Mouse (Mus musculus) megakaryocyte progenitor cell, adult 5-6 weeks (primary cell): ENCODE data around the gene Galnt6. TPM values are rescaled to one million over a fixed set of nuclear protein-coding genes. Genes with fewer than 3 reads are reported as not detected.

ENCODE experiments used
- ATAC-seq: replicated peaks from 2 replicates; pipeline ENCODE4 v1.8.0; 2016; ENCODE audit warnings: mild to moderate bottlenecking, moderate TSS enrichment, inconsistent platforms; ENCODE audit not compliant: poor library complexity
- total RNA-seq, 2 experiments: library from RNA; stranded (forward) in 1 of 2; stranded (reverse) in 1 of 2; fragments of 157-497, 149-512 nt in 1 of 2; fragments of 200-1000 nt in 1 of 2; gene quantifications; 2 replicates each; pipeline versions ENCODE4 v1.2.3 to v1.2.4; 2015 to 2017

Gene Galnt6
- total RNA-seq, 2 experiments from 2014 or later: 11.9 to 28.0 TPM

DNA sequence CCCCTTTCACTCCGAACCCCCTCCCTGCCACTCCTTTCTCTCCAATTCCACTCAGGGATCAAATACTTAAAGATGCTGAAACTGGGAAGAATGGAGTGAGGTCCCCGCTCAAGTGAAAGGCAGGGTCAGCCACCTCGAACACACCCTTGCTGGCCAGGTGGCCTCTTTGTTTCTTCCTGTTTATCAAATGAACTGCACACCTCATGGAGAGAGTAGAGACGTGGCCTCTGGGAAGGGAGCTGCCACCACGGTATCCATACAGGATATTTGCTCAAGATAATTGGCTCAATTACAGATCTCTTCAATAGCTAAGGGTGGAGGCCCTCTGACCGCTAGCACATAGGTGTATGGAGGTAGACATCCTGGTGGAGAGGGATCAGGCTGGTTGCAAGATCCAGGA, 6.6 kb downstream of the Galnt6 start:
- no peak for ATAC-seq

DNA sequence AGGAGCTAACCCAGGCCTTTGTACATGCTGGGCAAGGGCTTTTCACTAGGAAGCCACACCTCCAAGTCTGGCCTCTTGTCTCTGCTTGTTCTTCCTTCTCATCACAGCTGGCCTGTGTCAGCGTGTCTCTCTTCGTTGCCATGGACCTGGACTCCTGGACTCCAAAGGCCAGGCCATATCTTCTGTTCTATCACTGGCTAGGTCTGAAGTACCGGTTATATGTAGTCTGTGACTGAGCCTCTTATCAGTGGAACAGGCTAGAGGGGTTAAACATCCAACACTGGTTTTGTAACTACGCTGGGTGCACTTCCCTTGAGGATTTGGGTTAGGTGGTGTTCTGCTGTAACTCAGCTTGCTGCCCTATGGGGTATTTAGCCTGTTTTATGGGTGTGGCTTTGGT, 7.2 kb downstream of the Galnt6 start:
- no peak for ATAC-seq

DNA sequence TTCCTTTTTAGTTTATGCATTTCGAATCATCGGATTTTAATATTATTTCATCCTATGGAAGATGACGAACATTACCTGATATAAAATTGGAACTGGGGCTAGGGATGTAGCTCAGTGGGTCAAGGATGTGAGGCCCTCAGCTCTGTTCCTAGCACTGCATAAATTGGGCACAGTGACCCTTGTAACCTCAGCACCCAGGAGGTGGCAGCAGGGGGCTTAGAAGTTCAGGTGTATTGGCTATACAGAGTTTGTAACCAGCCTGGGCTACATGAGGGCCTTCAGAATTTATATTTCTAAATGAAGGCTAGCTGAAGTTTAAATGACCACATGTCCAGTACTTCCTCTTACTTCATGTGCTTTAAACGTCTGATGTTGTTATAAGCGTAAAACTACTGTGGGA, 7.7 kb downstream of the Galnt6 start:
- ATAC-seq: no peak

DNA sequence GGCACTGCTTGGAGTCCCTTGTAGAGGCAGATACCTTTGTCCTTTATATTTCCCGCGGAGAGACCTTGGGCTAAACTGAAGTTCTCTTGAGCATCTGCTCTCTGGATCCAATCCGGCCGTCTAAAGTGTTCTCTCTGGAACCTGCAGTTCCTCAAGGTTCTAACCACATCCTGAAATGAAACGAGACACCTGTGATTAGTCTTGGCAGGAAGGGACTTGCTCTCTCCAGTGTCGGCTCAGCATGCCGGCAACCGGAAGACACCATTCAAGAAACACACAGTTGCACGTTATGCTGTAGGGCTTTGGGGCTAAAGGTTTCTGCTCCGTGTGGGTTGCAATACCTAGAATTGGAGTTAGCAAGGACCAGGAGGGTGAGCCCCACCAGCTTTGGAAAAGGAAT, 9.1 kb downstream of the Galnt6 start:
- ATAC-seq: no peak

DNA sequence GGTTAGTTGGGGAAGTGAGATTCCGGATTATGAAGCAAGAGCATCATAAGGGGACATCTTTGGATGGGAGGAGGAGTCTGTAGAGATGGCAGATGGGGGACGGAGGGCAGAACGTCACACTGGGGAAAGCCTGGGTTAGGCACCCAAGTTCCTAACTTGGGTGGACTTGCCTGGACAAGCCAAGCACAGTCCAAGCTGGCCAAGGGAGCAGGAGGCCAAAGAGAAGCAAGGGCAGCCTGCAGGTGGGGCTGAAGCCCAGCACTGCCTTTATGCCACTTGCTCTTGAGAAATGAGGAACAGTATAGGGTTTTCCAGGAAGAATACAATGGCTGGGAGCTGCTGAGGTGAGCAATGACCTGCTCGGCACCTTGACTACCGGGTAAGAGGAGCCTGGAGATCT, 10.0 kb downstream of the Galnt6 start:
- ATAC-seq: no peak

DNA sequence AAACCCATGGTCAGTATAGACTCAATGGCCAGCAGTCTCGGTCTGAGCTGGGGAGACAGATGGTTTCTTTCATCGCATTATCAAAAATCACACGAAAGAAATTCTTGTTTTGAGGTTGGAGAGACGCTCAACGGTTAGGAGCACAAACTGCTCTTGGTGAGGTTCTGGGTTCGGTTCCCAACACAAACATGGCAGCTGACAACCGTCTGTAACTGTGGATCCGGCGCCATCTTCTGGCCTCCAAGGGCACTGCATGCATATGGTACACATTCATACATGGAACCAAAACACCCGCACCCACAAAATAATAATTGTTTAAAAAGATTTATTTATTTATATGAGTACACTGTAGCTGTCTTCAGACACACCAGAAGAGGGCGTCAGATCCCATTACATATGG, 10.6 kb downstream of the Galnt6 start:
- ATAC-seq: no peak

DNA sequence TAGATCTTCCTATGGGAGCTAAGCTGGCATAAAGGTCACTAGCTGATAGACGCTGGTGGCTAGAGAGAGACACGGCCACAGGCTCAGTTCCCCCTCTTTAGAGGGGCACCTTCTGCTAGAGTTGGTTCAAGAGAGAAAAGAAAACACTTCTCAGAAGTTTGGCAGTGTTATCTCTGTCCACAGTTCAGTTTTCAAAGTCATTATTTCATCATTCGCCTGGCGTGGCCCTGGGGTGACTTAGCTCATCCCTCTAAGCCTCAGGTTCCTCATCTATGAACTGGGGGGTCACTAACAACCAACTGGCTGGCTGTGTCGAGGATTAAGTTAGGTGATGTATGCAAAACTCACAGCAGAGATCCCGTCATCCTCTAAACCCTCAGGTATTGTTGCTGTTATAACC, 11.2 kb downstream of the Galnt6 start:
- peak; percentile 61 for ATAC-seq

DNA sequence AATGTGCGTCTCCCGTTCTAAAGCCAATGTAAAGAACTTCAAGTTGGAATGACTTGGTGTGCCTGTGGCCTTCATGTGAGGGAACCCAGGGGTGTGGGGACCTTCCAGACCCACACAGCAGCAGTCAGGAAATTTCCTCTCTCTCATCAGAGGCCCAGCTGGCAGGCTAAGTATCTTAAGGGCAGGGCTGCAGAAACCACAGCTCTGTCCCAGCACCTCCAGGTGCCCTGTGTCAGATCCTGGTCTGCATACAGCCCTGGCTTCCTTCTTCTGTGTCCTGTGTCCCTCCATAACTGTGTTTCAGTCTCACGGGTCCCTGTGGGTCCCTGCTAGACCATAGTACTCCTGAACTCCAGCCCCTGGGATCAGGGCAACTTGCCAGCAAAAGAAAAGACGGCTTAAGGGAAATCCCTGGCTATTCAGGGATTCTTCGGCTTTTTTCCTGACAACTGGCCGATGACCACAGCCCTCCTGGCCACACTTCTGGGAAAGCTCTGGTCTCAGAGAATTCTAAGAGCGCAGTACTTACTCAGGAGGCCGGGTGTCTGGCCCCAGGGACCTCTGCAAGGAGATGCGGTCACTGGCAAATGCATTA, 13.7 kb downstream of the Galnt6 start:
- ATAC-seq: no peak

DNA sequence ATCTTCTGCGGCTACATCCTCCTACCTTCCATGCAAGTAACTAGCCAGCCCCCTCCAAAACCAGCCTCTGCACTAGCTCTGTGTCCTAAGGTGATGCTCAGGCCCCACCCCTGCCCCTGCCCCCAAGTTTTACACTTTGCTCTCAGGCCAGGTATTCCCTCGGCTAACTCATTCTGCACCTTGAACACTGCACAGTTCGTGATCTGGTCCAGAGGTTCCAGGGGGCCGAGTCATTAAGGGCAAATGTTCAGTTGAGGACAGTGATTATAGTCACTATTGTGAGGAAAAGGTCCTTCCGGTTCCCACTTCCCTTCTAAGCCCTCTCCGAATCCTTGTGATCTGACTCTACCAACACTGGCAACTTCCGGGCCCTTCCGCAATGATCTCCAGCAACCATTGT, 14.7 kb downstream of the Galnt6 start:
- no peak for ATAC-seq

DNA sequence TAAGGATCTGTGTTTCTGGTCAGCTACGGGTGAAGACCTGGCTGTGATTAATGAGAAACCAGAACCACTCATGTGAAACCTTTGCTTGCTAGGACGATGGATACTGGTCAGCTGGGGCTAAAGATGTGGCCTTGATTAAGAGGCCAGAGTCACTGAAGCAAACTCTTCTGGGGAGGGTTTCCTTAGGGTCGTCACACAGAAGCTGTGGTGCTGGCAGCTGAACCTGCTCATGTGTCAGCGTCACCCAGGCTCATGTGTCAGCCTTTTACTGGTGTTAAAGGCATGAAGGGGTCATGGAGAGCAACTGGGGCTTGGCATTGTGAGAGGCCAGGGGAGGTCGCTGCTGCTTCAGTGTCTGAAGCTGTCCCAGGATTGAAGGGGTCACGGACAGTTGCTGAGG, 18.3 kb downstream of the Galnt6 start:
- no peak for ATAC-seq

DNA sequence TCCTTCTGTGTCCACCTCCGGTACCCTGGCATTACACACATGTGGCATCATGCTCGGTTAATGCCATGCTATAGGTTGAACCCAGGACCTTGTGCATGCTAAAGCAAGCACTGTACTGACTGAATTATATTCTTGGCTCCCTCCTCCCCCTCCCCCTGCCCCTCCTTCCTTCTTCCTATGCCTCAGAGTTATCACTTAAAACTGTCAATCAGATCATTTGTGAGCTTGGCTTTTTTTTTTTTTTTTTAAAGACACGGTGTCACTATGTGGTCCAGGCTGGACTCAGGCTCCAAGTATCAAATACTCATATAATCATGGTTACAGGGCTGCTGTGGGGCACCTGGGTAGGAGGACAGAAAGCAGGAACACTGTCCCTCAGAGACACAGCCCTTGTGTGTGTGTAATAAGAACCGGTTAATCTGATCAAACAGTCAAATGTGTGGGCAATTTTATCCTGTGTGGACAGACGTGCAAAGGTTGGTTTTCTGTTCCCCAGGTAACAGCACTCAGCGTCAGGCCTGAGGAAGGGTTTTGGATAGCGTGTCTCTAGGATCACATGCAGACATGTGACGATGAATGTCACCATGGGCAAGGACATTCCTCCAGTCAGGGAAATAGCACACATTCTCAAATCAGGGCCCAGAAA, 20.6 kb downstream of the Galnt6 start:
- ATAC-seq: peak; percentile 23; the same call in 1 of the 2 replicates

DNA sequence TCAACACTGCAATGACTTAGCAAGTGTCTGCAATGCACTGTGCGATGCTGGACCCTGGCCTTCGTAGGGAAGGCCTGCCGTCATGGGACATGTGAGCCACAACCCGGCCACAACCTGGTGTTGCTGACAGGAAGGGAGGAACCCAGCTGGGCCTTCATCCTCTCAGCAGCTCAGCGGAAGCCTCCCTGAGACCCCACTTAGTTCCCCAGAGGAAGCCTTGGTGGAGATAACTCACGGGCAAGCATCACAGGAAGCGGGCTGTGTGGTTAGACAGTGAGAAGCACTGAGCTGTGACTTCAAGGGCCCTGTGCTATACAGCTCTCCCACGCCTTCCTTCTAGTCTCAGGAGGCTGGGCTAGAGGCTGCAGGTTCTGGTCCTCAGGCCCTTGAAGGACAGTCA, 22.9 kb downstream of the Galnt6 start:
- ATAC-seq: peak; percentile 80

DNA sequence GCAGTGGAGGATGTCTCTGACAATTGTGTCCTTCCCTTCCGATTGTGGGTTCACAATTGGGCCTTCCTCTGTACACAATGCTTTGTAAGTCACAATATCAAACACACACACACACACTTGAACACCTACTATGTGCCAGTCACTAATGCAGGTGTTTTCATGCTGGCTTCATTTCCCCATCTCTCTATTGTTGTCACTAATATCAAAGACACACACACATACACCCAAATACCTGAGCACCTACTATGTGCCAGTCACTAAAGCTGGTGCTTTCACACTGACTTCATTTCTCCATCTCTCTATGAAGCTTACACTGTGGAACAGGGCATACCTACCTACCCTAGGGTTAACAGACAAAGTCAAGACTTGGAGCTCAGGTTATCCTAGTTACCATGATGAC, 23.8 kb downstream of the Galnt6 start:
- ATAC-seq: no peak

DNA sequence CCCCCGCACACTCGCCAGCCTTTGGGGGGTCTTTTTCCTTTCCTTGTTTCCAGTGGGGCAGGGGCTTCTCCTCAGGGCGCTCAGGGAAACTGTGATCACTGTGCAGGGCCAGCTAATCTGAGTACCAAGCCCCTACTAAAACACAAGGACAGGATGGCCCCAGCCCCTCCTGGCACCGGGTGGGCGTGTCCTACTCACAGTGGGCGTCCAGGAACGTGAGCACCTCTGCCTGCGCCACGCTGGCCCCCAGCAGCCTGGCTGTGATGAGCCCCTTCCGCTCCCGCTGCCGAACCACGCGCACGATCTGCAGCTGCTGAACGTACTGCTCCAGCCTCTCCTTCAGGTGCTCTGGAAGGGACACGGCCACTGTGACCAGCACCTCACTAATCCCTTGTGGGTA, 25.3 kb downstream of the Galnt6 start:
- no peak for ATAC-seq

DNA sequence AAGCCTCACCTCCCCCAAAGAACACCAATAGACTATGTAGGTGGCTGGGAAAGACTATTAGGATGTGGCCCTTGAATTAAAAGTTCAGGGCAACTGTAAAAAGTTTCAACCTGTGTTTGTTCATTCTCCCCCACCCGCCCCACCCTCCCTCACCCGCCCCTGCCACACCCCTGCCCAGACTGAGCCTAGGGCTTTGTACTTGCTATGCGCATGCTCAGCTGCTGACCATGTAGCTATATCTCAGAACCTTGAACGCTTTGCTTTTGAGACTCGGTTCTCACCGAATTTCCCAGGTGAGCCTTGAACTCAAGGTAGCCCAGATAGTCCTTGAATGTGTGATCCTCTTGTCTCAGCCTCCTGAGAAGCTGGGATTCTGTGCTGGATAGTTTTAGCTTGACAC, 27.3 kb downstream of the Galnt6 start:
- ATAC-seq: no peak

DNA sequence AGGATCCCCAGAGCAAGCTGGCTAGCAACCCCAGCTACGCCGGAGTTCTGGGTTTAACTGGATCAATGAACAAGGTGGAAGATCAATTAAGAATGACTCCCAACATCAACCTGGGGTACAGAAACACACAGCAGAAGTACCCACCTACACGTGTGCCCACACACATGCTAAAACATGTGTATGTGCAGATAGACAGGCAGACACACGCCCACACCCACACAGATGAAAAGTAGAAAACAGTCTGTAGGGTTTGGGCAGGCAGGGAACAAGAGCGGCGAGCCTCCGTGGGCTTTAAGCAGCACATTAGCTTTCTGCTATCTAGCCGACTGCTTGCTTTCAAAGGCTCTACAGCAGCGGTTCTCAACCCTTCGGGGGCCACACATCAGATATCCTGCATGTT, 28.1 kb downstream of the Galnt6 start:
- peak; percentile 13; the same call in 1 of the 2 replicates for ATAC-seq

DNA sequence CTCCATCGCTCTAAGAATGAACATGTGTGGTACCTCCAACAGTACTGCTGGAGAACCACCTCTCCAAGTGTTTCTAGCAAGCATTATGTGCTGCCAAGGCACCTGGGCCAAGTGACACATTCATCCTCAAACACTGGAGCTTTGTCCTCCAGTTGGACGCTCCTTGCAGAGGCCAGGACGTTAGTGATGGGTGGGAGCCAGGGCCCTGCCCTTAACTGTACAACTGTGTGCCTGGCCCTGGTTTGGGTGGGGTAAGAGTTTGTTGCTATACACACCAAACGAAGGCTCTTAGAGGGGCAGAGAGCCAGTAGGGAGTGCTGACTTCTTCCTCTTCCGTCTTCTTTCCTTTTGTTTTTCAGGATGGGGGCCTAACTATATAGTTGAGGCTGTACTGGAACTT, 28.8 kb downstream of the Galnt6 start:
- no peak for ATAC-seq

DNA sequence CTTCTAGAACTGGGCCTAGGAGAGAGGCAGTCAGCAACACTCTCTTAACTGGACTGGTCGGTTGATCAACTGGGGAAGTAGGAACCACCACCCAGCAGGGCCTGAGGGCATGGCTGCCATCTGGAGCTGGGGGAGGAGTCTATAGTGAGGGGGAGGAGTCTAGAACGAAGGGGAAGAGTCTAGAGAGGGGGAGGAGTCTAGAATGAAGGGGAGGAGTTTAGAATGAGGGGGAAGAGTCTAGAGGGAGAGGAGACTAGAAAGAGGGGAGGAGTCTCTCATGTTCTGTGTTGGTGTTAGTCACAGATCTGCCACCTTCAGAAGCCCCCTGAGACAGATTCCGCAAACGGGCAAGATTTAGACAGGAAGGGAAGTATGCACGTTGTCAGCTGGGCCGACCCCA, 29.8 kb downstream of the Galnt6 start:
- ATAC-seq: peak; percentile 82

DNA sequence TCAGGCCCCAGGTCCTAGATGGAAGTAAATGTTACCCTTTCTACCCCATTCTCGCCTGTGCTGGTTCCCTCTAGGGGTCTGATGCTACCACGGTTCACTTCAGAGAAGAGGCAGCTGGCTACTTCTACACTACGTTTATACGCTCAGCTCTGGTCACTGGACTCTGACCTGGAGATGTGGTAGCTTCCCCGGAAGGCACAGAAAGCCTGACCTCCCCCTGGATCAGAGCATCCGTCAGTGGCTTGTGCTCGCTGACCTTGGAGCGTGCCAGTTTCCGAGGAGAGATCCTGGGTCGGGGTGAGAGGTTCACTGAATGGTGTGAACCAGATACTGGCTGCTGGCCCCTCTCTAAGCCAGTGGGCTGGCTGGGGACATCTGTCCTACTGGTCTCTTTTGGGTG, 31.1 kb downstream of the Galnt6 start:
- no peak for ATAC-seq

DNA sequence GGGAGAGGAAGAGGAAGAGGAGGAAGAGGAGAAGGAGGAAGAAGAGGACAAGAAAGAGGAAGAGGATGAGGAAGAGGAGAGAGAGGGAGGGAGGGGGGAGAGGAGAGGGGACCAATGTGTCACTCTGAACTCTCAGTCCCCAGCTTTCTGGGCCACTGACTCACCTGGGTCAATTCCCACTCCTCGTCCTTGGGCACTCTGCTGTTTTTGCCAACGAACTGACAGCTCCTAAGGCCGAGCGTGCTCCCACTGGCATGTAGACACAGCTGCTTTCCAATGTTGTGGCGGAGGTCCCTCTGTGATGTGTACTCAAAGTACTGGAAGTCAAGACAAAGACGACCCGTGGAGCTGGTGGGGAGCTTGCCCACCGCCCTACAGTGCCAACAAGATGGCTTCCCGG, 34.8 kb downstream of the Galnt6 start:
- no peak for ATAC-seq

DNA sequence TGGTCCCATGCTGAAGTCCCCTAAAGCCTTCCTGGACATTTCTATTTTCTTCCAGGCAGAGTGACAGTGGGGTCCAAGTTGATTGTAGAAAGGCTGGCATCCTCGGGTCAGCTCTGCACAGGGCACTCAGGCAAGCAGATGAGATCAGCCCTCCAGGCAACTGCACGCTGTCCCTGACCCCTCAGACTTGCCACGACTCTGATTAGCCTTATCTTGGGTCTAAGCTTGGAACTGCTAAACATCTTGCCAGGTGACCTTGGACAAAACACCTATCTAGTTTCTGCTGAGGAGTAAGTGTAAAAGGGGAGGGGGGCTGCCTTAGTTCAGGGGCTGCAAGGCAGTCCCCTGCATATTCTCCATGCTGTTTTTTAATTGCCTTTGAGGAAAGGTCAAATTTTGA, 37.2 kb downstream of the Galnt6 start:
- ATAC-seq: no peak

DNA sequence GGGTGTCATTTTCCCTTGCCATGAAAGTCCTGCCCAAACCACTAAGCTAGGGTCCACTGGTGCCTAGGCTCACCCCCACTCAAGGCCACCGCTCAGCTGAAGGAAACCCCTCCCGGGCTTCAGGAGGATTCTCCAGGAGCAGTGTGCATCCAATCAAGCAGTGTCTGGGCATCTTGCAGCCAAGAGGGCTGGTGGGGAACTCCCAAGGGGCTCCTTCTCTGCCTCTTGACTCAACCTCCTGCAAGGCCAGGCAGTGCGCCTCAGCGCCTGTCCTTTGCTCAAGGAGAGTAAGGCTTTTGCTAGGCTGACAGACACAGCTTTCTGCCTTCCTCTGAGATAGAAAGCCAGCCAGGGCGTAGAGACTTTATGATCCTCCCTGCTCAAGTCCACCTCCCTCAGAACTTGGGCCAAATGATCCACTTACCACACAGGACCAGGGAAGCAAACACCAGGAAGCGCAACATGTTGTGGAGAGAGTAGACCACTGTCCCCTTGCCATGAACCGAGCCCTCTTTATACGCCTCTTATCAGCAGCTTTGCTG, 41.7 kb downstream of the Galnt6 start, which contains the start of gene Cela1:
Gene Cela1 (minus strand): TSS at position 492 of the 542 bp plus-strand sequence.
- ATAC-seq: no peak

DNA sequence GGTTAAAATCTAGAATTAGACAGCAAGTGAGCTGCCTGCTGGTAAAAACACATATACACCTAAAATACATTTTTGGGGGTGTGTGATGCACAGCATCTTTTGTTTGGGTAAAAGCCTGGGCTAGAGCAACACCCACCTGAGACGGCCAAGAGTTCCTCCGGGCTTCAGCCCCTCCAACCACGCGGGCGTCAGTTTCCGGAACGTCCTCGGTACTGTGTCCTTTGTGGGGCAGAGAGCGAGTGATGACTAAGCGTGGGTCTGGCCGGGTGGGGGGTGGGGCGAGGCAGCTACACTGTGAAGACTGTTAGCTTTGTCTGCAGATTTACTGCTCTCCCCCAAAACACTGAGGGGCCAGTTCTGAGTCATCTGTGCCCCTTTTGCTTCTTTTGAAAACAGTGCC, 42.2 kb downstream of the Galnt6 start:
- ATAC-seq: peak; percentile 47
